Mouse (Mus musculus) lung, postnatal 0 days (tissue): ENCODE data around the gene Id1. TPM values are rescaled to one million over a fixed set of nuclear protein-coding genes. Genes with fewer than 3 reads are reported as not detected.

Experiments used
- ATAC-seq: fragments of 200-750 bp; cut with Nextera tagmentation; 2 replicates; pipeline ENCODE4 v1.8.0; 2017; ENCODE audit warnings: moderate library complexity
- DNase-seq: peaks from one replicate; pipeline ENCODE4 v3.0.0-alpha.2; 2016; ENCODE audit warnings: low spot score
- H3K27ac ChIP-seq: fragments of 300-500 bp; sonication (generic); 2 replicates; pipeline ENCODE4 v1.5.1; 2014; ENCODE audit warnings: antibody characterized with exemption, mild to moderate bottlenecking, low read length, mixed read lengths
- H3K27me3 ChIP-seq: fragments of 300-500 bp; sonication (generic); replicated peaks from 2 replicates; pipeline ENCODE4 v1.6.1; 2014; ENCODE audit warnings: low read length, mixed read lengths; ENCODE audit not compliant: insufficient read depth
- H3K36me3 ChIP-seq: fragments of 300-500 bp; sonication (generic); 2 replicates; pipeline ENCODE4 v1.6.1; 2014; ENCODE audit warnings: low read length, mixed read lengths; ENCODE audit not compliant: insufficient read depth
- H3K4me1 ChIP-seq: fragments of 300-500 bp; sonication (generic); 2 replicates; pipeline ENCODE4 v1.6.1; 2014; ENCODE audit warnings: antibody characterized with exemption, low read depth, low read length, mixed read lengths; ENCODE audit not compliant: insufficient read depth
- H3K4me2 ChIP-seq: fragments of 300-500 bp; sonication (generic); replicated peaks from 2 replicates; pipeline ENCODE4 v1.6.1; 2014; ENCODE audit warnings: low read depth, mild to moderate bottlenecking, low read length, moderate library complexity, mixed read lengths
- H3K4me3 ChIP-seq: fragments of 300-500 bp; sonication (generic); 2 replicates; pipeline ENCODE4 v1.5.1; 2014; ENCODE audit warnings: low read depth, low read length
- H3K9ac ChIP-seq: fragments of 300-500 bp; sonication (generic); replicated peaks from 2 replicates; pipeline ENCODE4 v1.6.1; 2014; ENCODE audit warnings: low read depth, mild to moderate bottlenecking
- H3K9me3 ChIP-seq: fragments of 300-500 bp; sonication (generic); 2 replicates; pipeline ENCODE4 v1.6.1; 2016; ENCODE audit warnings: low read length, mixed read lengths
- CTCF ChIP-seq: IDR thresholded peaks from 2 replicates; pipeline ENCODE4 v1.5.1; 2016; ENCODE audit warnings: antibody characterized with exemption, mild to moderate bottlenecking
- EP300 ChIP-seq: IDR thresholded peaks from 2 replicates; pipeline ENCODE4 v1.6.1; 2016; ENCODE audit warnings: antibody characterized with exemption, mild to moderate bottlenecking, control low read depth
- WGBS: fragments of 180-500 bp; shearing (Covaris S2); extraction: QIAGEN DNeasy Blood & Tissue Kit; methylation state at CpG from one replicate; pipeline ENCODE4 v1.1.7; 2014; 5-methylcytosine and 5-hydroxymethylcytosine counted together
- polyA plus RNA-seq: library from polyadenylated mRNA; unstranded; fragments of >200 nt; fragmentation: Nextera tagmentation; extraction: Ambion mirVana; gene quantifications from 2 replicates; pipeline ENCODE4 v1.2.1, GENCODE M21; 2015

Id1 gene
- polyA plus RNA-seq, 1 experiment from 2014 or later = 214 TPM

GRCm38 (mm10) chr2:152733201-152733600 is 2.9 kb upstream of the Id1 start:
- H3K27ac ChIP-seq = no peak overlapping the region
- DNase-seq = no peak
- H3K4me2 ChIP-seq = no peak overlapping the region
- H3K36me3 ChIP-seq = no peaks in the 10 kb centered on the region
- no peaks in the 10 kb centered on the region for H3K9me3 ChIP-seq
- H3K27me3 ChIP-seq = no peaks in the 10 kb centered on the region
- WGBS = 75% methylated on average over 2 of the region's 2 CpGs
- TF ChIP-seq EP300 (no peak), CTCF (no peak)
- H3K4me1 ChIP-seq = peaks cover 27% of the 10 kb centered on the region; the same call in 1 of the 2 replicates
- no peak overlapping the region for H3K9ac ChIP-seq
- ATAC-seq = no peak
- no peak overlapping the region for H3K4me3 ChIP-seq

- Histone ChIP-seq H3K36me3 (no peaks in the 10 kb centered on the region), H3K9ac (no peak overlapping the region; the same call in 1 of the 2 replicates), H3K4me1 (peaks cover 16% of the 10 kb centered on the region; the same call in 1 of the 2 replicates), H3K27ac (peak overlapping the region; percentile 80), H3K9me3 (no peaks in the 10 kb centered on the region), H3K27me3 (no peaks in the 10 kb centered on the region), H3K4me2 (peak overlapping the region; percentile 74), H3K4me3 (0 out of 2 replicates have a peak overlapping the region, but pooled peaks have one; percentile 16)
- DNase-seq = no peak
- WGBS = 13% methylated on average over 10 of the region's 10 CpGs
- TF ChIP-seq CTCF (no peak), EP300 (no peak)
- ATAC-seq = no peak
Observed at GRCm38 (mm10) chr2:152734501-152734900, 1.6 kb upstream of the Id1 start.

GRCm38 (mm10) chr2:152734984-152735383 is 1.1 kb upstream of the Id1 start:
- Histone ChIP-seq H3K27me3 (no peaks in the 10 kb centered on the region), H3K4me3 (peak overlapping the region; percentile 87), H3K4me2 (peak overlapping the region; percentile 74), H3K9ac (peak overlapping the region; percentile 55; the same call in 1 of the 2 replicates), H3K27ac (peak overlapping the region; percentile 92), H3K9me3 (no peaks in the 10 kb centered on the region), H3K36me3 (no peaks in the 10 kb centered on the region), H3K4me1 (peaks cover 16% of the 10 kb centered on the region; the same call in 1 of the 2 replicates)
- WGBS = under 1% methylated on average over 28 of the region's 28 CpGs
- peak; percentile 99 for DNase-seq
- ATAC-seq = peak; percentile 78
- TF ChIP-seq CTCF = no peak
- TF ChIP-seq EP300 = peak; percentile 94

DNA sequence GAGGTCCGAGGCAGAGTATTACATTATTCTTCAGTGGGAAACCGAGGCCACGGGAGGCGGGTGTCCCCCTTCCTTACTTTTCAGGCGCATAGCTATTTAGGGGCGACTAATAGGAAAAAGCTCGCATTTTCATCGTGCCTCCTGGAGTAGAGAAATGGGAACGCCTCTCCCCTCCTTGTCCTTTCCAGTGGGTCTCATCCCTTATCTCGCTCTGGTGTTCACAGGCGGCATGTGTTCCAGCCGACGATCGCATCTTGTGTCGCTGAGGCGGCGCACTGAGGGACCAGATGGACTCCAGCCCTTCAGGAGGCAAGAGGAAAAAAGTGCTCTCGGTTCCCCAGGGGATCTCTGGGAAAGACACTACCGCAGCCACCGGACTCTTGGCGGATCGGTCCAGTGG is 697 bp downstream of the Id1 start:
- ATAC-seq = no peak
- under 1% methylated on average over 22 of the region's 22 CpGs for WGBS
- Histone ChIP-seq H3K4me3 (peak overlapping the region; percentile 87), H3K9ac (peak overlapping the region; percentile 96), H3K4me1 (peaks cover 19% of the 10 kb centered on the region; the same call in 1 of the 2 replicates), H3K27ac (peak overlapping the region; percentile 97), H3K9me3 (no peaks in the 10 kb centered on the region), H3K4me2 (peak overlapping the region; percentile 74), H3K27me3 (no peaks in the 10 kb centered on the region), H3K36me3 (no peaks in the 10 kb centered on the region)
- DNase-seq = no peak
- no peak for TF ChIP-seq CTCF
- TF ChIP-seq EP300 = no peak

- ATAC-seq = no peak
- DNase-seq = no peak
- H3K36me3 ChIP-seq = no peaks in the 10 kb centered on the region
- H3K27ac ChIP-seq = peak overlapping the region; percentile 97
- WGBS = 9% methylated on average over 10 of the region's 10 CpGs
- H3K27me3 ChIP-seq = no peaks in the 10 kb centered on the region
- H3K9ac ChIP-seq = peak overlapping the region; percentile 96
- no peaks in the 10 kb centered on the region for H3K9me3 ChIP-seq
- no peak for TF ChIP-seq EP300
- no peak for TF ChIP-seq CTCF
- H3K4me2 ChIP-seq = peak overlapping the region; percentile 74
- peaks cover 20% of the 10 kb centered on the region; the same call in 1 of the 2 replicates for H3K4me1 ChIP-seq
- H3K4me3 ChIP-seq = peak overlapping the region; percentile 87
Observed at GRCm38 (mm10) chr2:152737306-152738221, 1.5 kb downstream of the Id1 start.

DNA sequence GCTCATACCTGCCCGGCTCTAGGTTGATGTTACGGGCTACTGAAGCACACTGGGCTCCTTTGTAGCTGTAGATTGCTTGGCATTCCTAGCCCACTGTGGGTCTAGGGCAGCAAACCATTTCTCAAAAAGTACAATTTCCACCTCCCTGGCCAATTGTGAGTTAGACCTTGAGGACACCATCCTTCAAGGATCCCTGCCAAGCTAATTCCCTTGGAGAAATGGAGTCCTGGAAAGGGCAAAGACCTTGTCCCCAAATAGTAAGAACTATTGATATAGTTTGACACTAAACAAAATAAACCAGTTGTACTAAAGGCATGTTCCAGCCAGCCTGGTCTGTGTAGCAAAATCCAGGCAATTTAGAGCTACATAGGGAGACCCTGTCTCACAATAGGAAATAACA is 2.3 kb downstream of the Id1 start:
- Histone ChIP-seq H3K4me2 (peak overlapping the region; percentile 74), H3K36me3 (no peaks in the 10 kb centered on the region), H3K9me3 (no peaks in the 10 kb centered on the region), H3K27ac (peak overlapping the region; percentile 97), H3K4me3 (peak overlapping the region; percentile 87), H3K4me1 (peaks cover 20% of the 10 kb centered on the region; the same call in 1 of the 2 replicates), H3K9ac (peak overlapping the region; percentile 96), H3K27me3 (no peaks in the 10 kb centered on the region)
- TF ChIP-seq CTCF (no peak), EP300 (no peak)
- ATAC-seq (no peak), DNase-seq (no peak)
- WGBS = 47% methylated on average over 2 of the region's 2 CpGs
